ENCODE assay signal across 9 mouse cellular contexts in the genomic region with DNA sequence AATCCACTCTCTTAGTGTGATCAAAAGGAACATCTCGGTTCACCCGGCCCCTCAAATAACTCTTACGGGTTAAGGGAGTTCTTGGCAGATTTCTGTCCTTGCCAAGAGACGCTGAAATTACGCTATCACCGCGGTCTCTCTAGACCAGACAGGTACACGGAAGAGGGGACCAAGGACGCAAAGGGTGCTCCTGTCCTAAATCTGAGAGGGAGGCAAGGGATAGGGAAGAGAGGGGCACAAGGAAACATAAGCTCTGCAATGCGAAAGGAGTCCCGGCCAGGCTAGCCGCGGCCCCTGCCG. TPM values are rescaled to one million over a fixed set of nuclear protein-coding genes. Genes with fewer than 3 reads are reported as not detected.
DNase-seq lines count a peak whose midpoint lies in the region; ATAC-seq and TF ChIP-seq lines count a peak whose summit lies in the region.
"Had no signal": no experiment of that assay in that cellular context is flagged by ENCODE, and none has a peak within 500 bp of the region (broad histone marks: within the 10 kb centered on the region; RNA-seq: fewer than 3 reads in every experiment).

No protein-coding gene starts in this region.

- H3K9ac ChIP-seq in embryonic facial prominence, embryonic 14.5 days (ENCODE audit: low read depth, low read length): peak overlapping the region; percentile 58; the same call in 1 of the 2 replicates
- H3K9ac ChIP-seq in intestine, embryonic 15.5 days: peak overlapping the region; percentile 53; the same call in 1 of the 2 replicates
- H3K9ac ChIP-seq in neural tube, embryonic 14.5 days (replicated peaks; ENCODE audit: low read depth, low read length): no peak overlapping the region; the same call in 1 of the 2 replicates

- 1% methylated on average over 14 of the region's 14 CpGs for WGBS in embryonic facial prominence, embryonic 14.5 days
- 3% methylated on average over 14 of the region's 14 CpGs for WGBS in intestine, embryonic 15.5 days
- under 1% methylated on average over 14 of the region's 14 CpGs for WGBS in neural tube, embryonic 14.5 days

- H3K9me3 ChIP-seq in embryonic facial prominence, embryonic 14.5 days (ENCODE audit: control insufficient read depth, low read length): no peaks in the 10 kb centered on the region
- H3K9me3 ChIP-seq in intestine, embryonic 15.5 days: no peaks in the 10 kb centered on the region
- no peaks in the 10 kb centered on the region for H3K9me3 ChIP-seq in neural tube, embryonic 14.5 days (ENCODE audit: control insufficient read depth, low read length)

- no peak overlapping the region for H3K27ac ChIP-seq in left cerebral cortex, adult 2 months
- no peak overlapping the region for H3K27ac ChIP-seq in embryonic facial prominence, embryonic 14.5 days (replicated peaks; ENCODE audit: low read depth, low read length)
- no peak overlapping the region for H3K27ac ChIP-seq in intestine, embryonic 15.5 days
- H3K27ac ChIP-seq in neural tube, embryonic 14.5 days (ENCODE audit: low read depth, low read length): no peak overlapping the region

- no peak; the same call in none of the 2 replicates for TF ChIP-seq CTCF in left cerebral cortex, adult 2 months (IDR thresholded peaks at IDR 0.05)

- no peaks in the 10 kb centered on the region; the same call in 1 of the 2 replicates for H3K4me1 ChIP-seq in embryonic facial prominence, embryonic 14.5 days (ENCODE audit: control insufficient read depth, insufficient read depth, low read length)
- peaks cover 13% of the 10 kb centered on the region for H3K4me1 ChIP-seq in intestine, embryonic 15.5 days (replicated peaks)
- 0 out of 2 replicates have a peak, but pooled peaks cover 3% of the 10 kb centered on the region for H3K4me1 ChIP-seq in neural tube, embryonic 14.5 days (ENCODE audit: control insufficient read depth, insufficient read depth, low read length)

- peaks cover 53% of the 10 kb centered on the region for H3K27me3 ChIP-seq in embryonic facial prominence, embryonic 14.5 days (replicated peaks; ENCODE audit: control insufficient read depth, insufficient read depth, low read length)
- peaks cover 19% of the 10 kb centered on the region for H3K27me3 ChIP-seq in intestine, embryonic 15.5 days (replicated peaks)
- H3K27me3 ChIP-seq in neural tube, embryonic 14.5 days (ENCODE audit: control insufficient read depth, insufficient read depth, low read length): peaks cover 10% of the 10 kb centered on the region

- intact Hi-C loops in left cerebral cortex, adult 2 months (cut with DNase I): no loop called here
- intact Hi-C loops in left cerebral cortex, postnatal 4 days (cut with DNase I): no loop called here

- H3K4me3 ChIP-seq in left cerebral cortex, adult 2 months: peak overlapping the region; percentile 58
- H3K4me3 ChIP-seq in embryonic facial prominence, embryonic 14.5 days (ENCODE audit: low read depth, low read length): peak overlapping the region; percentile 59
- peak overlapping the region; percentile 59 for H3K4me3 ChIP-seq in intestine, embryonic 15.5 days (replicated peaks)
- peak overlapping the region; percentile 48 for H3K4me3 ChIP-seq in neural tube, embryonic 14.5 days (ENCODE audit: low read depth, low read length)

- ATAC-seq in embryonic facial prominence, embryonic 14.5 days (ENCODE audit: low read depth): peak; percentile 54
- 0 out of 2 replicates have a peak, but pooled peaks have one; percentile 10 for ATAC-seq in intestine, embryonic 15.5 days
- no peak; the same call in 1 of the 2 replicates for ATAC-seq in neural tube, embryonic 14.5 days (ENCODE audit: low read depth)
- ATAC-seq in granulocyte monocyte progenitor cell, adult 5-6 weeks (replicated peaks; ENCODE audit: poor library complexity, severe bottlenecking): no peak

- peak overlapping the region; percentile 97 for H3K4me2 ChIP-seq in embryonic facial prominence, embryonic 14.5 days (ENCODE audit: low read depth, low read length)
- peak overlapping the region; percentile 97 for H3K4me2 ChIP-seq in intestine, embryonic 15.5 days (replicated peaks)
- H3K4me2 ChIP-seq in neural tube, embryonic 14.5 days (ENCODE audit: low read depth, low read length): peak overlapping the region; percentile 95

- no peaks in the 10 kb centered on the region for H3K36me3 ChIP-seq in embryonic facial prominence, embryonic 14.5 days (ENCODE audit: control insufficient read depth, insufficient read depth, low read length)
- no peaks in the 10 kb centered on the region for H3K36me3 ChIP-seq in intestine, embryonic 15.5 days
- H3K36me3 ChIP-seq in neural tube, embryonic 14.5 days (ENCODE audit: control insufficient read depth, insufficient read depth, low read length): no peaks in the 10 kb centered on the region

- DNase-seq in left cerebral cortex, adult 2 months (ENCODE audit: extremely low spot score in 1 of 2, low spot score in 2 of 2): no peak
- DNase-seq in left cerebral cortex, postnatal 4 days: no peak
- DNase-seq in embryonic facial prominence, embryonic 14.5 days (ENCODE audit: low spot score): no peak
- no peak for DNase-seq in cerebellum, adult 8-10 months
- no peak for DNase-seq in urinary bladder, postnatal 4 days (ENCODE audit: low spot score in 2 of 2)

RNA-seq across cellular contexts. Expression of gene Kcns3, which starts 1.8 kb away (rescaled TPM):
- total RNA-seq in left cerebral cortex, adult 2 months (2021): 1 to 10 TPM; 7.1 to 7.9 TPM
- total RNA-seq in left cerebral cortex, postnatal 4 days (2021): 1 to 10 TPM; 3.8 to 4.3 TPM
- 4.3 and 4.6 TPM in 2 replicates for polyA plus RNA-seq in embryonic facial prominence, embryonic 14.5 days (2014; fragmentation: Nextera tagmentation; extraction: Ambion mirVana)
- 4.0 and 4.6 TPM in 2 replicates for polyA plus RNA-seq in intestine, embryonic 15.5 days (2015; fragmentation: Nextera tagmentation; extraction: Ambion mirVana)
- 1.4 and 2.4 TPM in 2 replicates for polyA plus RNA-seq in neural tube, embryonic 14.5 days (2014; fragmentation: Nextera tagmentation; extraction: Ambion mirVana)
- not detected in 2 replicates for total RNA-seq in granulocyte monocyte progenitor cell, adult 5-6 weeks (2014; fragmentation: Nextera tagmentation)
- total RNA-seq in granulocyte monocyte progenitor cell, adult 5-6 weeks (2017): not detected in 2 replicates
- total RNA-seq: neutrophil, adult 5-6 weeks had no signal

RNA-seq across cellular contexts. Expression of gene Msgn1, which starts 59.7 kb away (rescaled TPM):
- total RNA-seq in left cerebral cortex, adult 2 months (2021): not detected
- not detected for total RNA-seq in left cerebral cortex, postnatal 4 days (2021)
- 0.37 TPM in 1 of 2 replicates, not detected in the other for polyA plus RNA-seq in embryonic facial prominence, embryonic 14.5 days (2014; fragmentation: Nextera tagmentation; extraction: Ambion mirVana)
- not detected in 2 replicates for polyA plus RNA-seq in intestine, embryonic 15.5 days (2015; fragmentation: Nextera tagmentation; extraction: Ambion mirVana)
- polyA plus RNA-seq in neural tube, embryonic 14.5 days (2014; fragmentation: Nextera tagmentation; extraction: Ambion mirVana): not detected in 2 replicates
- not detected in 2 replicates for total RNA-seq in granulocyte monocyte progenitor cell, adult 5-6 weeks (2014; fragmentation: Nextera tagmentation)
- not detected in 2 replicates for total RNA-seq in granulocyte monocyte progenitor cell, adult 5-6 weeks (2017)
- total RNA-seq: neutrophil, adult 5-6 weeks had no signal

Comparison
In these comparisons a context has a peak if more than half of its experiments do, and no peak if none do; other contexts are left out.
1. ATAC-seq: peak in embryonic facial prominence, embryonic 14.5 days (single experiment) and intestine, embryonic 15.5 days (single experiment); none in neural tube, embryonic 14.5 days (single experiment) and granulocyte monocyte progenitor cell, adult 5-6 weeks (single experiment).
2. RNA of gene Kcns3, which starts 1.8 kb away (total RNA-seq): 7.1 to 7.9 TPM in left cerebral cortex, adult 2 months and 3.8 to 4.3 TPM in left cerebral cortex, postnatal 4 days; not detected in granulocyte monocyte progenitor cell, adult 5-6 weeks; every median in the first group is over 4 times any median in the second.
3. Peak in every context shown above with its lines, with median percentiles within 50 percentile points of each other: H3K4me3 ChIP-seq and H3K4me2 ChIP-seq.